Mouse (Mus musculus) embryonic facial prominence, embryonic 15.5 days (tissue): ENCODE data around the gene Iqcf6. TPM values are rescaled to one million over a fixed set of nuclear protein-coding genes. Genes with fewer than 3 reads are reported as not detected.

Experiments
- polyA plus RNA-seq: library from polyadenylated mRNA; unstranded; fragments of >200 nt; fragmentation: Nextera tagmentation; extraction: Ambion mirVana; gene quantifications from 2 replicates; pipeline ENCODE4 v1.2.1, GENCODE M21; 2015

The Iqcf6 gene
- polyA plus RNA-seq, 1 experiment from 2014 or later: not detected

Other genes with a start within 250 kb of the Iqcf6 start
- gene Rpl29, start 197.1 kb upstream of the Iqcf6 start, polyA plus RNA-seq: 943 and 957 TPM in 2 replicates
- 40.6 and 43.7 TPM in 2 replicates for gene Acy1, start 188.3 kb upstream of the Iqcf6 start, polyA plus RNA-seq
- 34.7 and 44.1 TPM in 2 replicates for gene Abhd14b, start 179.1 kb upstream of the Iqcf6 start, polyA plus RNA-seq
- 75.6 and 87.0 TPM in 2 replicates for gene Abhd14a, start 178.9 kb upstream of the Iqcf6 start, polyA plus RNA-seq
- gene Pcbp4, start 173.3 kb upstream of the Iqcf6 start, polyA plus RNA-seq: 115 and 117 TPM in 2 replicates
- gene Gpr62, start 160.6 kb upstream of the Iqcf6 start, polyA plus RNA-seq: 0.57 and 0.64 TPM in 2 replicates
- gene Rrp9, start 150.6 kb upstream of the Iqcf6 start, polyA plus RNA-seq: 44.2 and 44.9 TPM in 2 replicates
- gene Parp3, start 149.6 kb upstream of the Iqcf6 start, polyA plus RNA-seq: 6.8 and 8.5 TPM in 2 replicates
- not detected in 2 replicates for gene Iqcf1, start 126.6 kb upstream of the Iqcf6 start, polyA plus RNA-seq
- gene Iqcf5, start 112.0 kb upstream of the Iqcf6 start, polyA plus RNA-seq: not detected in 2 replicates
- gene Iqcf3, start 65.0 kb upstream of the Iqcf6 start, polyA plus RNA-seq: not detected in 2 replicates
- gene Iqcf4, start 55.6 kb upstream of the Iqcf6 start, polyA plus RNA-seq: not detected in 2 replicates
- gene Grm2, start 29.5 kb downstream of the Iqcf6 start, polyA plus RNA-seq: 0.14 TPM in 1 of 2 replicates, not detected in the other
- 77.7 and 86.7 TPM in 2 replicates for gene Tex264, start 59.3 kb downstream of the Iqcf6 start, polyA plus RNA-seq
- gene Rad54l2, start 162.6 kb downstream of the Iqcf6 start, polyA plus RNA-seq: 6.5 and 6.9 TPM in 2 replicates
- gene Dcaf1, start 195.3 kb downstream of the Iqcf6 start, polyA plus RNA-seq: 18.1 and 22.4 TPM in 2 replicates